Mouse (Mus musculus): ENCODE data around the gene Ccdc80. TPM values are rescaled to one million over a fixed set of nuclear protein-coding genes. Genes with fewer than 3 reads are reported as not detected.
A peak's percentile ranks its signal among the peaks of the same experiment; 100 is the strongest.

Ccdc80 gene
- polyA plus RNA-seq, 1 experiment = 21.7 TPM

GRCm38 (mm10) chr16:45098186-45098885 lies 5.1 kb downstream of the Ccdc80 start:
- Histone ChIP-seq H3K27me3 (ENCODE audit: control insufficient read depth, insufficient read depth, insufficient read length) (no peaks in the 10 kb centered on the region), H3K79me2 (ENCODE audit: control insufficient read depth, insufficient read depth) (peaks cover 15% of the 10 kb centered on the region), H3K36me3 (ENCODE audit: control insufficient read depth, insufficient read depth) (no peaks in the 10 kb centered on the region), H3ac (ENCODE audit: control insufficient read depth, insufficient read length) (no peak overlapping the region), H3K4me3 (no peak overlapping the region), H3K4me2 (ENCODE audit: low read depth) (peak overlapping the region; percentile 37)
- TF ChIP-seq CEBPB (IDR thresholded peaks at IDR 0.05; ENCODE audit: insufficient read depth, poor library complexity, severe bottlenecking) (no peak), MAX (IDR thresholded peaks at IDR 0.05; ENCODE audit: low read depth) (no peak), USF1 (IDR thresholded peaks at IDR 0.05; ENCODE audit: low read depth) (no peak), SRF (IDR thresholded peaks at IDR 0.05; ENCODE audit: control insufficient read depth, insufficient read length, low read depth) (no peak), MYOG (IDR thresholded peaks at IDR 0.05; ENCODE audit: control insufficient read depth in 1 of 3, insufficient read depth in 1 of 3, insufficient read length in 2 of 3, low read depth in 2 of 3) (no peak), POLR2A (IDR thresholded peaks at IDR 0.05; ENCODE audit: insufficient read length, low read depth) (no peak), TCF12 (IDR thresholded peaks at IDR 0.05; ENCODE audit: insufficient read depth, poor library complexity, severe bottlenecking) (no peak), TCF3 (IDR thresholded peaks at IDR 0.05; ENCODE audit: insufficient read length, low read depth) (no peak), MYOD1 (IDR thresholded peaks at IDR 0.05; ENCODE audit: control insufficient read depth in 1 of 3, insufficient read length in 2 of 3, low read depth in 2 of 3) (no peak), REST (IDR thresholded peaks at IDR 0.05; ENCODE audit: insufficient read depth, insufficient read length) (no peak), POLR2AphosphoS2 (IDR thresholded peaks at IDR 0.05; ENCODE audit: insufficient read length, low read depth) (no peak), E2F4 (IDR thresholded peaks at IDR 0.05; ENCODE audit: insufficient read depth) (no peak)

GRCm38 (mm10) chr16:45098886-45099210 lies 5.6 kb downstream of the Ccdc80 start:
- H3K27me3 ChIP-seq (ENCODE audit: control insufficient read depth, insufficient read depth, insufficient read length) = no peaks in the 10 kb centered on the region
- H3K4me3 ChIP-seq = no peak overlapping the region
- H3K4me2 ChIP-seq (ENCODE audit: low read depth) = peak overlapping the region; percentile 37
- H3ac ChIP-seq (ENCODE audit: control insufficient read depth, insufficient read length) = no peak overlapping the region
- H3K36me3 ChIP-seq (ENCODE audit: control insufficient read depth, insufficient read depth) = no peaks in the 10 kb centered on the region
- H3K79me2 ChIP-seq (ENCODE audit: control insufficient read depth, insufficient read depth) = peaks cover 15% of the 10 kb centered on the region
- TF ChIP-seq SRF (IDR thresholded peaks at IDR 0.05; ENCODE audit: control insufficient read depth, insufficient read length, low read depth) = no peak
- no peak for TF ChIP-seq MYOG (IDR thresholded peaks at IDR 0.05; ENCODE audit: control insufficient read depth in 1 of 3, insufficient read depth in 1 of 3, insufficient read length in 2 of 3, low read depth in 2 of 3)
- TF ChIP-seq CEBPB (IDR thresholded peaks at IDR 0.05; ENCODE audit: insufficient read depth, poor library complexity, severe bottlenecking) = no peak
- no peak for TF ChIP-seq TCF3 (IDR thresholded peaks at IDR 0.05; ENCODE audit: insufficient read length, low read depth)
- TF ChIP-seq REST (IDR thresholded peaks at IDR 0.05; ENCODE audit: insufficient read depth, insufficient read length) = no peak
- no peak for TF ChIP-seq MAX (IDR thresholded peaks at IDR 0.05; ENCODE audit: low read depth)

DNA sequence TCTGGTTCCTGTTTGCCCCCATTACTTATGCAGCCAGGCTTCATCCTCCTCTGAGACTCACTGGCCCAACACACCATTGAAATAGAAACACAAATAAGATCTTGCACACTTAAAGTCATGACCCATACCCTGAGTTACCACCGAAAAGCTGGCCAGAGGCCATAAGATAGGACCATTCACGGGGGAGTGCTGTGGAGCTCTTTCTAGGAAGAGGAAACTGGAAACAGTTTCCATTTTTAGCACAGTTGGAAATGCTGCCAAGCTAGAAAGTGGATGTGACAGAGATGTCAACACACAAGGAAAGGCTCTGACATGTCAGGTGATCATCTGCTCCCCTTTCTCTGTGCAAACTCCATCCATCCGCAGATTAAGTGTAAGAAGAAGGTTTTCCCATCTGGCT lies 7.7 kb downstream of the Ccdc80 start:
- Histone ChIP-seq H3K27me3 (ENCODE audit: control insufficient read depth, insufficient read depth, insufficient read length) (no peaks in the 10 kb centered on the region), H3K36me3 (ENCODE audit: control insufficient read depth, insufficient read depth) (no peaks in the 10 kb centered on the region), H3K4me3 (no peak overlapping the region), H3ac (ENCODE audit: control insufficient read depth, insufficient read length) (no peak overlapping the region), H3K4me2 (ENCODE audit: low read depth) (no peak overlapping the region), H3K79me2 (ENCODE audit: control insufficient read depth, insufficient read depth) (peaks cover 8% of the 10 kb centered on the region)
- TF ChIP-seq TCF12 (IDR thresholded peaks at IDR 0.05; ENCODE audit: insufficient read depth, poor library complexity, severe bottlenecking) = no peak
- no peak for TF ChIP-seq REST (IDR thresholded peaks at IDR 0.05; ENCODE audit: insufficient read depth, insufficient read length)
- no peak for TF ChIP-seq MYOD1 (IDR thresholded peaks at IDR 0.05; ENCODE audit: control insufficient read depth in 1 of 3, insufficient read length in 2 of 3, low read depth in 2 of 3)

DNA sequence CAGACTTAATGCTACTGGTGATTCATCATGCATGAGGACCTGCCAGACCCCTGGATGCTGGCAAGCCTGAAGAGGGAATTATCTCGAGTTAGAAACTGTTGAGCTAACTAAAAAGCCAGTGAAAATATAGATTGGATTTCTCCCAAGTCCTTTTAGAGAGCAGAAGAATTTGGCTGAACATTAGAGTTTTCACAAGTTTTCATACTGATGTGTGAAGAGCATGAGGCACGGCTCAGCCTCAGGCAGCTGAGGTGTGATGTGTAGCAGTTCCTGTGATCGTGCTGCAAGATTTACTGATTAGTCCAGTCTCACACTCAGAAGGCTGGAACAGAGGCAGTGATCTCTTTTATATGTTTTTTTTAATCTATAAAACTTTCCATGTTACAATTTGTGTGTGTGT lies 11.8 kb downstream of the Ccdc80 start:
- Histone ChIP-seq H3ac (ENCODE audit: control insufficient read depth, insufficient read length) (no peak overlapping the region), H3K79me2 (ENCODE audit: control insufficient read depth, insufficient read depth) (no peaks in the 10 kb centered on the region), H3K36me3 (ENCODE audit: control insufficient read depth, insufficient read depth) (no peaks in the 10 kb centered on the region), H3K4me2 (ENCODE audit: low read depth) (no peak overlapping the region), H3K4me3 (no peak overlapping the region), H3K27me3 (ENCODE audit: control insufficient read depth, insufficient read depth, insufficient read length) (no peaks in the 10 kb centered on the region)
- no peak for TF ChIP-seq MYOG (IDR thresholded peaks at IDR 0.05; ENCODE audit: control insufficient read depth in 1 of 3, insufficient read depth in 1 of 3, insufficient read length in 2 of 3, low read depth in 2 of 3)
- no peak for TF ChIP-seq POLR2A (IDR thresholded peaks at IDR 0.05; ENCODE audit: insufficient read length, low read depth)
- TF ChIP-seq SRF (IDR thresholded peaks at IDR 0.05; ENCODE audit: control insufficient read depth, insufficient read length, low read depth) = no peak
- no peak for TF ChIP-seq REST (IDR thresholded peaks at IDR 0.05; ENCODE audit: insufficient read depth, insufficient read length)
- no peak for TF ChIP-seq TCF12 (IDR thresholded peaks at IDR 0.05; ENCODE audit: insufficient read depth, poor library complexity, severe bottlenecking)
- TF ChIP-seq MYOD1 (IDR thresholded peaks at IDR 0.05; ENCODE audit: control insufficient read depth in 1 of 3, insufficient read length in 2 of 3, low read depth in 2 of 3) = no peak
- no peak for TF ChIP-seq USF1 (IDR thresholded peaks at IDR 0.05; ENCODE audit: low read depth)
- no peak for TF ChIP-seq MAX (IDR thresholded peaks at IDR 0.05; ENCODE audit: low read depth)
- no peak for TF ChIP-seq TCF3 (IDR thresholded peaks at IDR 0.05; ENCODE audit: insufficient read length, low read depth)
- no peak for TF ChIP-seq CEBPB (IDR thresholded peaks at IDR 0.05; ENCODE audit: insufficient read depth, poor library complexity, severe bottlenecking)
- no peak for TF ChIP-seq E2F4 (IDR thresholded peaks at IDR 0.05; ENCODE audit: insufficient read depth)
- no peak for TF ChIP-seq POLR2AphosphoS2 (IDR thresholded peaks at IDR 0.05; ENCODE audit: insufficient read length, low read depth)

DNA sequence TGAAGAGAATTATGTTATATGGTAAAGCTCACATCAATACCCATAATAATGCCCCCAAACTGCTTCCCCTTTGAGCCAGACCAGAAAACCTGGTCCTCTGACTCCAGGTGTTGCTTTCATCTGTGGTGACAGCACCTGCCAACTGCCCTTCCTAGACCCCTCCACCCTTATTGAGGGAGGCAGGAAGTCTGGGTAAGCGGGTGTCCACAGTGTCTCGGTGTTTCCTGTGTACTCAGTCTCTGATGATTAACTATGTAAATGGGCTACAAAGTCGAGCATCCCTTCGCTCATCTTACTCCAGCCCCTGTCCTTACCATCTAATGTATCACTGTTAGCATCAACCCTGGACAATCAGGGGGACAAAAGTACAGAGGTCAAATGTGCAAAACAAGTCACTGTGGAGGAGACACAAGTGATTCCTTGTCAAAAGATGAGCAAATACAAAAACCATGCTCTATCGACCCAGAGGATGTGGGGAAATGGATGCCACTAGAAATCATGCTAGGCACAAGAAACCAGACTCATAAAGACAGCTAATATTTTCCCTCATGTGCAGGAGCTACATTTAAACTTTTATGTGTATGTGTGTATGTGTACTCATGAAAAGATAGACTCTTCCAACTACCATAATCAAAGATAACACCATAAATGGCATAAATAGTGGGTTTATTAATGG lies 15.1 kb downstream of the Ccdc80 start:
- Histone ChIP-seq H3K36me3 (ENCODE audit: control insufficient read depth, insufficient read depth) (peaks cover 6% of the 10 kb centered on the region), H3K27me3 (ENCODE audit: control insufficient read depth, insufficient read depth, insufficient read length) (no peaks in the 10 kb centered on the region), H3K4me3 (no peak overlapping the region), H3K4me2 (ENCODE audit: low read depth) (no peak overlapping the region), H3ac (ENCODE audit: control insufficient read depth, insufficient read length) (no peak overlapping the region), H3K79me2 (ENCODE audit: control insufficient read depth, insufficient read depth) (no peaks in the 10 kb centered on the region)
- TF ChIP-seq REST (IDR thresholded peaks at IDR 0.05; ENCODE audit: insufficient read depth, insufficient read length) (no peak), POLR2A (IDR thresholded peaks at IDR 0.05; ENCODE audit: insufficient read length, low read depth) (no peak), TCF12 (IDR thresholded peaks at IDR 0.05; ENCODE audit: insufficient read depth, poor library complexity, severe bottlenecking) (no peak), CEBPB (IDR thresholded peaks at IDR 0.05; ENCODE audit: insufficient read depth, poor library complexity, severe bottlenecking) (no peak), TCF3 (IDR thresholded peaks at IDR 0.05; ENCODE audit: insufficient read length, low read depth) (no peak), E2F4 (IDR thresholded peaks at IDR 0.05; ENCODE audit: insufficient read depth) (no peak), MYOG (IDR thresholded peaks at IDR 0.05; ENCODE audit: control insufficient read depth in 1 of 3, insufficient read depth in 1 of 3, insufficient read length in 2 of 3, low read depth in 2 of 3) (no peak), MAX (IDR thresholded peaks at IDR 0.05; ENCODE audit: low read depth) (no peak), POLR2AphosphoS2 (IDR thresholded peaks at IDR 0.05; ENCODE audit: insufficient read length, low read depth) (no peak), MYOD1 (IDR thresholded peaks at IDR 0.05; ENCODE audit: control insufficient read depth in 1 of 3, insufficient read length in 2 of 3, low read depth in 2 of 3) (no peak), SRF (IDR thresholded peaks at IDR 0.05; ENCODE audit: control insufficient read depth, insufficient read length, low read depth) (no peak), USF1 (IDR thresholded peaks at IDR 0.05; ENCODE audit: low read depth) (no peak)

Measured in myocyte (in vitro differentiated cells).